Mouse (Mus musculus) midbrain, embryonic 15.5 days (tissue): Measurements from ENCODE around the gene Tpp1. TPM values are rescaled to one million over a fixed set of nuclear protein-coding genes. Genes with fewer than 3 reads are reported as not detected.

Experiments used
- ATAC-seq: fragments of 200-750 bp; cut with Nextera tagmentation; replicated peaks from 2 replicates; pipeline ENCODE4 v1.8.0; 2017; ENCODE audit warnings: moderate TSS enrichment
- H3K27ac ChIP-seq: fragments of 300-500 bp; sonication (generic); 2 replicates; pipeline ENCODE4 v1.5.1; 2015; ENCODE audit warnings: mild to moderate bottlenecking, inconsistent platforms
- H3K27me3 ChIP-seq: fragments of 300-500 bp; sonication (generic); replicated peaks from 2 replicates; pipeline ENCODE4 v1.6.1; 2015; ENCODE audit warnings: inconsistent platforms
- H3K36me3 ChIP-seq: fragments of 300-500 bp; sonication (generic); replicated peaks from 2 replicates; pipeline ENCODE4 v1.6.1; 2015; ENCODE audit warnings: inconsistent platforms
- H3K4me1 ChIP-seq: fragments of 300-500 bp; sonication (generic); 2 replicates; pipeline ENCODE4 v1.6.1; 2015; ENCODE audit warnings: inconsistent platforms
- H3K4me2 ChIP-seq: fragments of 300-500 bp; sonication (generic); 2 replicates; pipeline ENCODE4 v1.6.1; 2015; ENCODE audit warnings: inconsistent platforms, mild to moderate bottlenecking, moderate library complexity
- H3K4me3 ChIP-seq: fragments of 300-500 bp; sonication (generic); 2 replicates; pipeline ENCODE4 v1.5.1; 2015; ENCODE audit warnings: mild to moderate bottlenecking, inconsistent platforms
- H3K9ac ChIP-seq: fragments of 300-500 bp; sonication (generic); 2 replicates; pipeline ENCODE4 v1.6.1; 2015; ENCODE audit warnings: mild to moderate bottlenecking, inconsistent platforms
- H3K9me3 ChIP-seq: fragments of 300-500 bp; sonication (generic); 2 replicates; pipeline ENCODE4 v1.6.1; 2016; ENCODE audit warnings: inconsistent platforms
- WGBS: fragments of 180-500 bp; shearing (Covaris S2); methylation state at CpG from one replicate; pipeline ENCODE4 v1.1.7; 2015; ENCODE audit warnings: mixed read lengths; 5-methylcytosine and 5-hydroxymethylcytosine counted together
- polyA plus RNA-seq: library from polyadenylated mRNA; unstranded; fragments of >200 nt; fragmentation: Nextera tagmentation; extraction: Ambion mirVana; gene quantifications from 2 replicates; pipeline ENCODE4 v1.2.1, GENCODE M21; 2015

Tpp1 gene
- polyA plus RNA-seq, 1 experiment from 2014 or later, result 38.7 TPM

DNA sequence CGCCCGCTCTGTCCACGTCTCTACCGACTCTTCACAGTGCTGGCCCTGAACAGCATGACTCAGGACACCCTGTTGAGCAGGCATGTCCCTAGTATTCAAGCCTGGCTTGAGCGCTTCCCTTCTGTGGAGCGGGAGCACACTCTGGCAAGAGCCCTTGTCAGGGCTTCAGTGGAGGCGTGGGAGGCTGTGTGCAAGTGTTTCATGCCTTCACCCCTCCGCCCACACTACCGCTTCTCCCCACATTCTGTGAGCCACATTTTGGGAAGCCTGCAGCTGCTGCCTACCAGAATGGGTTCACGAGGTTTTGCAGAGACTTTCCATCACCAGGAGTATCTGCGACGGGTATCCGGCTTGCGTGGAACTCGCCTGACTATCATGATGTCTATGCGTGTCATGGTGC, 48.9 kb downstream of the Tpp1 start:
- Histone ChIP-seq H3K4me2 (no peak overlapping the region), H3K27me3 (no peaks in the 10 kb centered on the region), H3K27ac (no peak overlapping the region), H3K4me3 (no peak overlapping the region), H3K4me1 (no peaks in the 10 kb centered on the region), H3K9me3 (no peaks in the 10 kb centered on the region), H3K36me3 (no peaks in the 10 kb centered on the region), H3K9ac (no peak overlapping the region)
- no peak for ATAC-seq
- 86% methylated on average over 16 of the region's 16 CpGs for WGBS

Other genes with a start within 250 kb of the Tpp1 start
- 93.0 and 94.6 TPM in 2 replicates for gene Smpd1, start 197.9 kb downstream of the Tpp1 start, polyA plus RNA-seq
- 319 and 325 TPM in 2 replicates for gene Apbb1, start 170.6 kb downstream of the Tpp1 start, polyA plus RNA-seq
- 0.18 and 0.41 TPM in 2 replicates for gene Hpx, start 152.1 kb downstream of the Tpp1 start, polyA plus RNA-seq
- 106 and 107 TPM in 2 replicates for gene Trim3, start 118.7 kb downstream of the Tpp1 start, polyA plus RNA-seq
- gene Timm10b, start 112.2 kb downstream of the Tpp1 start, polyA plus RNA-seq, result 127 and 140 TPM in 2 replicates
- gene Arfip2, start 111.8 kb downstream of the Tpp1 start, polyA plus RNA-seq, result 86.7 and 96.9 TPM in 2 replicates
- gene Gm45799, start 111.7 kb downstream of the Tpp1 start, polyA plus RNA-seq, result 12.8 and 18.7 TPM in 2 replicates
- gene Dnhd1, start 101.4 kb downstream of the Tpp1 start, polyA plus RNA-seq, result 1.00 and 2.7 TPM in 2 replicates
- 192 and 207 TPM in 2 replicates for gene Ilk, start 15.6 kb downstream of the Tpp1 start, polyA plus RNA-seq
- 22.4 and 22.9 TPM in 2 replicates for gene Rrp8, start 14.8 kb downstream of the Tpp1 start, polyA plus RNA-seq
- gene Taf10, start 7.9 kb downstream of the Tpp1 start, polyA plus RNA-seq, result 89.7 and 99.0 TPM in 2 replicates
- gene Dchs1, start 35.4 kb upstream of the Tpp1 start, polyA plus RNA-seq, result 17.9 and 19.0 TPM in 2 replicates
- gene Mrpl17, start 58.9 kb upstream of the Tpp1 start, polyA plus RNA-seq, result 173 and 175 TPM in 2 replicates
- 0.19 and 0.26 TPM in 2 replicates for gene Gm4070, start 201.7 kb upstream of the Tpp1 start, polyA plus RNA-seq